Mouse (Mus musculus) intestine, postnatal 0 days (tissue): ENCODE measurements around the gene Rbpms2. TPM values are rescaled to one million over a fixed set of nuclear protein-coding genes. Genes with fewer than 3 reads are reported as not detected.
"Not testable (repeated sequence)": the region's sequence is repeated elsewhere in the genome, so short reads cannot be mapped to it uniquely, and the experiment has no call there.

Source experiments
- ATAC-seq: fragments of 200-750 bp; cut with Nextera tagmentation; 2 replicates; pipeline ENCODE4 v1.8.0; 2017; ENCODE audit warnings: mild to moderate bottlenecking, moderate TSS enrichment, moderate library complexity
- H3K27ac ChIP-seq: fragments of 300-500 bp; sonication (generic); 2 replicates; pipeline ENCODE4 v1.5.1; 2014; ENCODE audit warnings: mild to moderate bottlenecking, low read depth, low read length, moderate library complexity
- H3K27me3 ChIP-seq: fragments of 300-500 bp; sonication (generic); replicated peaks from 2 replicates; pipeline ENCODE4 v1.6.1; 2014; ENCODE audit warnings: low read length, mixed read lengths; ENCODE audit not compliant: control insufficient read depth, insufficient read depth
- H3K36me3 ChIP-seq: fragments of 300-500 bp; sonication (generic); 2 replicates; pipeline ENCODE4 v1.6.1; 2014; ENCODE audit warnings: mild to moderate bottlenecking, moderate library complexity; ENCODE audit not compliant: control insufficient read depth, insufficient read depth
- H3K4me1 ChIP-seq: fragments of 300-500 bp; sonication (generic); replicated peaks from 2 replicates; pipeline ENCODE4 v1.6.1; 2014; ENCODE audit warnings: antibody characterized with exemption, low read length, mixed read lengths; ENCODE audit not compliant: control insufficient read depth, insufficient read depth
- H3K4me2 ChIP-seq: fragments of 300-500 bp; sonication (generic); replicated peaks from 2 replicates; pipeline ENCODE4 v1.6.1; 2014; ENCODE audit warnings: low read depth, mild to moderate bottlenecking, moderate library complexity
- H3K4me3 ChIP-seq: fragments of 300-500 bp; sonication (generic); 2 replicates; pipeline ENCODE4 v1.5.1; 2014; ENCODE audit warnings: low read depth, low read length
- H3K9ac ChIP-seq: fragments of 300-500 bp; sonication (generic); 2 replicates; pipeline ENCODE4 v1.6.1; 2014; ENCODE audit warnings: mild to moderate bottlenecking, low read depth, low read length
- H3K9me3 ChIP-seq: fragments of 300-500 bp; sonication (generic); 2 replicates; pipeline ENCODE4 v1.6.1; 2016; ENCODE audit warnings: mixed run types; ENCODE audit not compliant: control insufficient read depth
- CTCF ChIP-seq: sonication (generic); IDR thresholded peaks from 2 replicates; pipeline ENCODE4 v1.5.1; 2016; ENCODE audit warnings: low read depth, mild to moderate bottlenecking, control low read depth, antibody characterized with exemption, moderate library complexity
- WGBS: fragments of 180-500 bp; shearing (Covaris S2); extraction: QIAGEN DNeasy Blood & Tissue Kit; methylation state at CpG from one replicate; pipeline ENCODE4 v1.1.7; 2014; 5-methylcytosine and 5-hydroxymethylcytosine counted together
- polyA plus RNA-seq: library from polyadenylated mRNA; unstranded; fragments of >200 nt; fragmentation: Nextera tagmentation; extraction: Ambion mirVana; gene quantifications from 2 replicates; pipeline ENCODE4 v1.2.1, GENCODE M21; 2015

Gene Rbpms2
- polyA plus RNA-seq, 1 experiment from 2014 or later: 21.4 TPM

DNA sequence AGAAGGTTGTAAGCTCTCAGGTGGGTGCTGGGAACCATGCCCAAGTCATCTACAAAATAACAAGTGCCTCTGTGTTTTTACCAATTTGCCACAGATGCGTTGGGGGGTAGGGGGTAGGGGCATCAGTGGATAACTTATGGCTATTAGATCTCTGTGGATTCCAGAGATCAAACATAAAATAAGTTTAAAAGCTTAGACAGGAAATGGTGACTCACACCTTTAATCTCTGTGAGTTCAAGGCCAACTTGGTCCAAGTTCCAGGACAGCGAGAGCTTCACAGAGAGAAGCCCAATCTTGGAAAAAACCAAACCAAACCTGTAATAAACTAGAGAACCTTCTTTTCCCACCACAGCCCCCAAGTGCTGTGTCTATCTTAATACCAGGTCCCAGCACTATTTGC lies 17.3 kb downstream of the Rbpms2 start:
- H3K36me3 ChIP-seq: no peaks in the 10 kb centered on the region
- TF ChIP-seq CTCF: no peak
- no peak overlapping the region for H3K27ac ChIP-seq
- 71% methylated on average over 2 of the region's 2 CpGs for WGBS
- no peak for ATAC-seq
- H3K4me2 ChIP-seq: no peak overlapping the region
- peaks cover 4% of the 10 kb centered on the region; the same call in 1 of the 2 replicates for H3K4me1 ChIP-seq
- H3K4me3 ChIP-seq: no peak overlapping the region
- H3K27me3 ChIP-seq: no peaks in the 10 kb centered on the region
- no peaks in the 10 kb centered on the region for H3K9me3 ChIP-seq
- H3K9ac ChIP-seq: no peak overlapping the region

DNA sequence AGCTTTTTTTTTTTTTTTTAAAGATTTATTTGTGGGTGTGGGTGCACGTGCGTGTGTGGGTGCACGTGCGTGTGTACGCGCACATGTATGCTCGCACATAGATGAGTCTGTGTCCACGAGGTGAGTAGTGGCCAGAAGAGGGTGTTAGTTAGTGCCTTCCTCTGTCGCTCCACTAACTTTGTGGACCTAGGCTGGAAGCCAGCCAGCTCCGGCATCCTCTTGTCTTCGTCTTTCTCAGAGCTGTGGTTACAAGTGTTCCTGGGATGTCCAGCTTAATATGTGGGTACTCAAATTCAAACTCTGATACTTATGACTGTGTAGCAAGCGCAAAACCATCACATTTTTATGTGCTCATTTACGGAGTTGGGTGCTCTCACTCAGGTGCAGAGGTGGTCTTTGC lies 19.3 kb downstream of the Rbpms2 start:
- Histone ChIP-seq H3K27ac (no peak overlapping the region), H3K36me3 (no peaks in the 10 kb centered on the region), H3K9ac (no peak overlapping the region), H3K4me1 (peaks cover 4% of the 10 kb centered on the region; the same call in 1 of the 2 replicates), H3K4me3 (no peak overlapping the region), H3K9me3 (no peaks in the 10 kb centered on the region), H3K4me2 (no peak overlapping the region), H3K27me3 (no peaks in the 10 kb centered on the region)
- 87% methylated on average over 13 of the region's 13 CpGs for WGBS
- no peak for TF ChIP-seq CTCF
- no peak for ATAC-seq

DNA sequence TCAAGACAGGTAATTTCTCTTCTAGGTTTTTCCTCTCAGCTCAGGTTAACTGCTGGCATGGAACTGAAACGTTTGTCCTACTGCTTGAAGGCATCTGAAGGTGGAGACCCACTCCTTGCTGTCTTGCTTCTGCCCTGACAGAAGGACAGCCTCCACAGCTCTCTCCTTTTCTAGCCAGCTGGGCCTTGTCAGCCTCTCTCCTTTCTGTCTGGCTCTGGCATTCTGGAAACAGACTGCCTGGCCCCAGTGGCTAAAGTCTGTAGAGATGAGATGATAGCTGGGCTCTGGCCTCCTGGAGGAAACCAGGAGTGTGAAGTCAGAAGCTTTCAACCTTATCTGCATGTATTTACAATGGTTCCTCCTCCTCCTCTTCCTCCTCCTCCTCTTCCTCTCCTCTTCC lies 20.5 kb downstream of the Rbpms2 start:
- ATAC-seq: no peak
- Histone ChIP-seq H3K9ac (no peak overlapping the region), H3K4me3 (no peak overlapping the region), H3K9me3 (no peaks in the 10 kb centered on the region), H3K27ac (no peak overlapping the region), H3K4me2 (no peak overlapping the region), H3K4me1 (peaks cover 4% of the 10 kb centered on the region; the same call in 1 of the 2 replicates), H3K36me3 (no peaks in the 10 kb centered on the region), H3K27me3 (no peaks in the 10 kb centered on the region)
- 37% methylated on average over 1 of the region's 1 CpGs for WGBS
- TF ChIP-seq CTCF: no peak

DNA sequence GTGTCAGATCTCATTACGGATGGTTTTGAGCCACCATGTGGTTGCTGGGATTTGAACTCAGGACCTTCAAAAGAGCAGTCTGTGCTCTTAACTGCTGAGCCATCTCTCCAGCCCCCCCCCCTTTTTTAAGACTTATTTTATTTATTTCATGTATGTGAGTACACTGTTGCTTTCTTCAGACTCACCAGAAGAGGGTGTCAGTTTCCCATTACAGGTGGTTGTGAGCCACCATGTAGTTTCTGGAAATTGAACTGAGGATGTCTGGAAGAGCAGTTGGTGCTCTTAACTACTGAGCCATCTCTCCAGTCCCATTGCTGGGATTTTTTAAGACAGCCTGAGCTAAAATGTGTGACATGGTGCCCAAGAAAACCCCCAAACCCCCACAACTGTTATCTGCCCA lies 22.5 kb downstream of the Rbpms2 start:
- not testable (repeated sequence) for ATAC-seq, H3K4me3 ChIP-seq, H3K4me2 ChIP-seq, H3K27ac ChIP-seq, H3K27me3 ChIP-seq, H3K9me3 ChIP-seq, H3K4me1 ChIP-seq, H3K36me3 ChIP-seq, H3K9ac ChIP-seq
- WGBS: 85% methylated on average over 1 of the region's 1 CpGs
- peak; percentile 53 for TF ChIP-seq CTCF

DNA sequence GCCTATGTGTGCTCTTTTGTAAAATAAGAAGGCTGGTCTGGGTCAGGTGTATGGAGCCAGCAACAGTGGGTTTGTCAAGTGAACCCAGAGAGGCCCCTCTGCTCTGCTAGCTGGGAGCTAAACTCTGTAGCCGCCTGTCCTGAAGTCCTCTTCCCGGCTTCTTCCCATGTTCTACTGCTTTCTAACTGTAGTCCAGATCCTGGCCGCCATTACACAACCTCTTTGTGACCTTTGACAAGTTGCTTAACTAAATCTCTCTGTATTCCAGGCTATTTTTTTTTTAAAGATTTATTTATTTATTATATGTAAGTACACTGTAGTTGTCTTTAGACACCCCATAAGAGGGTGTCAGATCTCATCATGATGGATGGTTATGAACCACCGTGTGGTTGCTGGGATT lies 24.3 kb downstream of the Rbpms2 start:
- ATAC-seq: no peak
- Histone ChIP-seq H3K4me1 (peaks cover 4% of the 10 kb centered on the region; the same call in 1 of the 2 replicates), H3K9me3 (no peaks in the 10 kb centered on the region), H3K4me3 (no peak overlapping the region), H3K9ac (no peak overlapping the region), H3K36me3 (no peaks in the 10 kb centered on the region), H3K4me2 (no peak overlapping the region), H3K27me3 (no peaks in the 10 kb centered on the region), H3K27ac (no peak overlapping the region)
- 93% methylated on average over 4 of the region's 4 CpGs for WGBS
- no peak for TF ChIP-seq CTCF

DNA sequence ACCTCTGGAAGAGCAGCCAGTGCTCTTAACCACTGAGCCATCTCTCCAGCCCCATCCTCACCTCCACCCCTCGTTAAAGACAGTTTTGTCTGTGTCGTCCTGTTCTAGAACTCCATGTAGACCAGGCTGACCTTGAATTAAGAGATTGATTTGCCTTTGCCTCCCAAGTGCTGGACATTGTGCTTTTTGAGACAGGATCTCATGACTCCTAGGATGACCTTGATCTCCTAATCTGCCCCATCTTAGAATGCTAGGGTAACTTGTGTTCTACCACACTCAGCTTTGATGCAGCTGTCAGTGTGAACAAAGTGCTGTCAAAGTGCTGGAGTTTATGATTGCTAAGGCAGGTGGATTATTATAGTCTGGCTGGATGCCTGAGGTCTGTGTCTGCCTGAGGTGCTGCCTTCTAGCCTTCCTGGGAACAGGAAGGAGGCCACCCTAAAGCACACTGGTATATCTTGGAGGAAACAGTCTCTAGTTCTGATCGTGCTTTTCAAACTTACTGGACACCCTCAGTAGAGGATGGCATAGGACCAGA lies 25.3 kb downstream of the Rbpms2 start:
- H3K9ac ChIP-seq: no peak overlapping the region
- 80% methylated on average over 3 of the region's 3 CpGs for WGBS

DNA sequence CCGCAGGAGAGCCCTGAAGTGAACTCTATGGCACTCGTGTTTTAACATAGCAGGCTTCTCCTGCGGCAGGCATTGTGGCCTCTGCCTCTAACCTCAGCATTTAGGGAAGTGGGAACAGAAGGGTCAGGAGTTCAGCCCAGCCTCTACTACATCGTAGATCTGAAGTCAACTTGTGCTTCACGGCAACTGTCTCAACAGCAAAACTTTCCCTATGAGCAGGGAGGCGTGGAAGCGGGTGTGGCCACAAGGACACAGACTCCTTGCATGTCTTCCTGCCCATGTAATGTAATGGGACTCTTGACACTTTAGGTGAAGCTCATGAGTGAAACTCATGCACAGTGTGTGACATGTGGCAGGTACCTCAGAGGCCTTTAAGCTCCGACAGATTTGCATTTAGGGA lies 26.1 kb downstream of the Rbpms2 start:
- no peak overlapping the region for H3K9ac ChIP-seq
- H3K4me3 ChIP-seq: no peak overlapping the region
- no peak for TF ChIP-seq CTCF
- H3K27ac ChIP-seq: no peak overlapping the region
- no peaks in the 10 kb centered on the region for H3K9me3 ChIP-seq
- 62% methylated on average over 8 of the region's 8 CpGs for WGBS
- no peaks in the 10 kb centered on the region for H3K27me3 ChIP-seq
- no peak overlapping the region for H3K4me2 ChIP-seq
- no peak for ATAC-seq
- no peaks in the 10 kb centered on the region for H3K4me1 ChIP-seq
- no peaks in the 10 kb centered on the region for H3K36me3 ChIP-seq

More for the DNA sequence above, 25.3 kb downstream of the Rbpms2 start:
- H3K27ac ChIP-seq: no peak overlapping the region
- H3K4me2 ChIP-seq: no peak overlapping the region
- no peaks in the 10 kb centered on the region for H3K9me3 ChIP-seq
- no peaks in the 10 kb centered on the region for H3K36me3 ChIP-seq
- H3K4me3 ChIP-seq: no peak overlapping the region
- no peak for ATAC-seq
- TF ChIP-seq CTCF: no peak
- H3K27me3 ChIP-seq: no peaks in the 10 kb centered on the region
- H3K4me1 ChIP-seq: peaks cover 4% of the 10 kb centered on the region; the same call in 1 of the 2 replicates
